Mouse (Mus musculus): ENCODE results near the gene Trappc6a.

- no peak for TF ChIP-seq CTCF (IDR thresholded peaks at IDR 0.05; ENCODE audit: extremely low read depth, insufficient read depth, insufficient read length, insufficient replicate concordance)
- no peak for TF ChIP-seq POLR2A (IDR thresholded peaks at IDR 0.05; ENCODE audit: low read depth, low read length)
Observed at GRCm38 (mm10) chr7:19496214-19496555, 12.0 kb upstream of the Trappc6a start.
